Mouse (Mus musculus) layer of hippocampus, adult 9-10 months (tissue): ENCODE data around the gene 4930539E08Rik.

Experiments
- DNase-seq: peaks from one replicate; pipeline ENCODE4 v3.0.0; 2022; ENCODE audit warnings: low spot score

The 4930539E08Rik gene

GRCm38 (mm10) chr17:28915060-28915628, at the start of gene 4930539E08Rik:
4930539E08Rik (minus strand) TSS chr17:28915324.
- no peak for DNase-seq

DNA sequence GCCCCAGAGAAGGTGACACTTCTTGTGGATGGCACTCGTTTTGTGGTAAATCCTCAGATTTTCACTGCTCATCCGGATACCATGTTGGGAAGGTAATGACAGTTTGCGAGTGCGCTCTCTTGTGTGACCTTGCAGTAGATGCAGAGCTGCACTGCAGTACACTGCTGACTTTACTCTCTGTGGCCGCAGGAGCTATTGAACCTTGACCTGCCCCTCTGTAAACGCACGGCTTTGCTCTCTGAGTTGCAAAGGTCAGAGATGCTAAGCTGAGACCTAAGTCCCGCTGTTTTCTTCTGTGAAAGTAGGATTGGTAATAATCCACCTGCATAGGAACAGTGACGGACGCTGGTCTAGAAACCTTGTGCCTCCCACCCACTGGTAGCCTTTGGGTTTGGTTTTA, 46.5 kb upstream of the 4930539E08Rik start:
- no peak for DNase-seq

- no peak for DNase-seq
These were observed 45.5 kb upstream of the 4930539E08Rik start for GRCm38 (mm10) chr17:28960597-28960996.

GRCm38 (mm10) chr17:28954416-28954815, 39.3 kb upstream of the 4930539E08Rik start:
- DNase-seq: no peak

DNA sequence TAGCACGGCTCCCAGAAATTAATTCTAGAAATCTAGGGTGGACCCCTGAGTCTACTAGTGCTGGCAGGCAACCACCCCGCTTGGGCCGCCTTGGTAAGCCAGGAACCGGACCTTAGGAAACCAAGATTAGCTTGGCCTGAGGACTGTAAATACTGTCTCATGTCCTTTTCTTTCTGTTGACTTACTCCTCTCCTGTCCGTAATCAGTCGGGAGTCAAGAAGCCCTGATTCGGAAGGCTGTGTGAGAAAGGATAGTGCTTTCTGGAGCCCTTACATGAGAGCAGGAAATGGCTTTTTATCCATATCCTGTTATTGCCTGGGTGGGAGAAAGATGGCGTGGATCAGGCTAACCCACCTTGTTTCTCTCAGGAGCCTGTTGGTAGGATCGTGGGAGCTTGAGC, 38.1 kb upstream of the 4930539E08Rik start:
- DNase-seq: no peak

- peak; percentile 74 for DNase-seq
These were observed 37.0 kb upstream of the 4930539E08Rik start, which contains the start of gene Kctd20 for GRCm38 (mm10) chr17:28951831-28952799. Kctd20 (plus strand) TSS chr17:28951950.

DNA sequence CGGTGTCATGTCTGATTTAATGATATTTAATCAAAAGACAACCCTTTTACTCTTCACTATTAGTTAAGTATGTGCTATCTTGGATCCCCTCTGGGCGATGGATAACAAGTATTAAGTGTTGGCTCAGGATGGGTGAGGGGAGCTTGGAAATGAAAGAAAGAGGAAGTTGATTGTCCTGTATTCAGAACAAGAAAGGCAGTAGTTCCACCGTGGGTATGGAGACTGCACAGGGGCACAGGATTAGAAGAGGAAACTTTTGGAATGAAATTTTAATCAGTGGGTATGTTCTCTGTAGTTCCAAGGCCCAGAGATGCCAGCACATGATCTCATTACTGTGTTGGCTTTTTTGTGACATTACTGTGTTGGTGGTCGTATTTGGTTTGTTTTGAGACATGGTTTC, 35.6 kb upstream of the 4930539E08Rik start:
- DNase-seq: no peak

GRCm38 (mm10) chr17:28948661-28949060, 33.5 kb upstream of the 4930539E08Rik start:
- DNase-seq: no peak

- DNase-seq: no peak
These were observed 32.2 kb upstream of the 4930539E08Rik start for GRCm38 (mm10) chr17:28947011-28947939.

- no peak for DNase-seq
These were observed 29.4 kb upstream of the 4930539E08Rik start for GRCm38 (mm10) chr17:28944481-28944880.

DNA sequence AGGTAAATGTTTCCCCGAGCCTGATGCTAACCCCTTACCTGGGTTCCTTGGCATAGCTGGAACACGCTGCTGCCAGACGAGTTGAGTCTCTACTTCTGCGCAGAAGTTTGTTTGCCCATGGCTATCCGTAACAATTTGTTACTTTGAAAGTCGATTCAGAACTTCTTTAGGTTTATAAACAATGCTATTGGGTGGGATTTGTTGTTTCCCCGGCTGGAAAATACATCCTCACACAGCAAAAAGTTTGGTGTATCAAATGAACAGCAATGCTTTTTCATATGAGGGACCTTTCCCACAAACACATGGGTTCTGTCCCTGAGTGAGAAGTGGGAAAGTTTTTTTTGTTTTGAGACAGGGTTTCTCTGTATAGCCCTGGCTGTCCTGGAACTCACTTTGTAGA, 28.6 kb upstream of the 4930539E08Rik start, which contains the start of gene Pxt1:
Pxt1 (minus strand) TSS at position 101 of the 400 bp plus-strand sequence.
- DNase-seq: no peak

- DNase-seq: no peak
These were observed 27.0 kb upstream of the 4930539E08Rik start for GRCm38 (mm10) chr17:28942101-28942500.

- DNase-seq: no peak
These were observed 25.8 kb upstream of the 4930539E08Rik start for GRCm38 (mm10) chr17:28940776-28941555.

- DNase-seq: no peak
These were observed 21.7 kb upstream of the 4930539E08Rik start for GRCm38 (mm10) chr17:28936622-28937345.

DNA sequence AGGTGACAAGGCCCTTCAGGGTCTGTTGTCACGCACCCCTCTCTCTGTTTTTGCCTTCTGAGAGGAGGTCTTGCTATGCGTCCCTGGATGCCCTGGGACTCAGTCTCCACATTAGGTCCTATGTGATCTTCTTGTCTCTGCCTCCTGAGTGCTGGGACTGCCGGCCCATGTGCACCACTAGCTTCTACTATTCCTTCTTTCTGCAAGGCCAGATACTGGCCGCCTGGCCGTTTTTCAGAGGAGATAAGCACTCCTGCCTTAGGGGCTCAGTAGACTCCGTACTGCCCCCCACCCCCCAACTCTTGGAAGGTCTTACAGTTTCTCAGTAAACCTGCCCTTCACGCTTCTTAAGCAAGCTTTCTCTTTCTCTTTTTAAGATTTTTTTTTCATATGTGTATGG, 21.0 kb upstream of the 4930539E08Rik start:
- no peak for DNase-seq

GRCm38 (mm10) chr17:28934120-28934916, 19.2 kb upstream of the 4930539E08Rik start:
- DNase-seq: no peak

DNA sequence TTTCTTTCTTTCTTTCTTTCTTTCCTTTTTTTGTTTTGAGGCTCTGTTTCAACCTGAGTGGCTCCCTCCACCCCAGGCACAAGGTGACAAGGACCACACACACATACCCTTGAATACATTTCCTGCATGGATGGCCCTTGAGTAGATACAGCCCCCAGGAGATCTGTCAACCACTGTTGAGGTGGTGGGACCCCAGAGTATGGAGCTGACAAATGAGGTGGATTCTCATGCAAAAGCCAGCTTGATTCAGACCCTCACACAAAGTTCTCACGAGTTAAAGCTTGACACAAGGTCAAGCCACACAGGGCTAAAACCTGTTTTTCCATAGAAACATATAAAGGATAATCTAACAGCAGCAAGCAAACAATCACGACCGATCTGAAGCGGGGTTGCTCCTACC, 17.1 kb upstream of the 4930539E08Rik start:
- no peak for DNase-seq

DNA sequence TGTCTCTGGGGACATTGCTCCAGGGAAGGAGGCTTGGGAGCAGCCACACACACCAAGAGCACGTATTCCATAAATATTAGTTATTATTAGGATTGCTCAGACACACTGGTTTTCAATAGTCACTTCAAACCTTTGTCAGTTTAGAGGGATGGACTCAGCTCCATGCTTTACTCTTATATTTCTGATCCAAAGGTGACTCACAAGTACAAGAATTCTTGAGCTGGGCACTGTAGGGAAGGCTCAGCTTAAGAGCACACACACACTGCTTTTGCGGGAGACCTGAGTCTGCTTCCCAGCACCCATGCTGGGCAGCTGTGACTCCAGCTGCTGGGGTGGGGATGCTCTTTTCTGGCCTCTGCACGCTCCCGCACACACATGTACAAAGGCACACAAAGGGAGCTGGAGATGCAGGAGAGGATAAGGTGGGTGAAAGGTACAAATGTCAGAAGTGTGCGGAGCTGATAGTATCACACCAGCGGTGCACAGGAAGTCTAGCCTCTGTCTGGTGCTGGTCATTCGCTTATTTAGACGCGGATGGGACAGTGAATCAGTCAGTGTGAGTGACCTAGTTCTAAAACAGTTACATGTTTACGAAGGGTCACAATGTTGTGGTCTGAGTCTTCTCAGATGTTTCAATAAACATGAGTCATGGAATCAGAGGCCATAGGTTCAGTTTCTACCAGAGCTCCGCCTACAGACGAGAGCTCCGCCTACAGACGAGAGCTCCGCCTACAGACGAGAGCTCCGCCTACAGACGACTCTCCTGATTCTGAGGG, 16.5 kb upstream of the 4930539E08Rik start:
- no peak for DNase-seq
